Mouse (Mus musculus) gonadal fat pad, adult 2 months (tissue): ENCODE results near the gene Nmt1. TPM values are rescaled to one million over a fixed set of nuclear protein-coding genes. Genes with fewer than 3 reads are reported as not detected.
A peak's percentile ranks its signal among the peaks of the same experiment; 100 is the strongest.

ENCODE experiments used
- DNase-seq: peaks from one replicate; pipeline ENCODE4 v3.0.0-alpha.2; 2012; ENCODE audit warnings: low read depth
- polyA plus RNA-seq: library from polyadenylated mRNA; depleted of rRNA; stranded (reverse); fragments of >200 nt; gene quantifications from 2 replicates; pipeline ENCODE4 v1.2.3, GENCODE M21; 2012; rRNA removed

Nmt1 gene
- polyA plus RNA-seq, 1 experiment = 60.0 TPM

DNA sequence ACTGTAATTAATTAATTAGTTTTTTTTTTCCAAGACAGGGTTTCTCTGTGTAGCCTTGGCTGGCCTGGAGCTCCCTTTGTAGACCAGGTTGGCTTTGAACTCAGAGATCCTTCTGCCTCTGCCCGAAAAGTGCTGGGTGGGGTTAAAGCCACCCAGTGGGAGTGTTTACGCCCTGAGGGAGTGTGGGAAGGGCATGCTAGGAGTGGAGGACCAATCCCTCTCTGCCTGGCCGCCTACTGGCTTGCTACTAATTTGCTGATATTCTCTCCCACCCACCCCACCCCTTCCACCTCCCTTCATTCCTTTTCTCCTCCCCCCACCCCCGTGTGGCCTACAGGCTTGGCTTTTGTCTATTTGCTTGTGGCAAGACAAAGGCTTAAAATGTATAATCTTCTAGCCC lies 78.4 kb downstream of the Nmt1 start:
- no peak for DNase-seq

DNA sequence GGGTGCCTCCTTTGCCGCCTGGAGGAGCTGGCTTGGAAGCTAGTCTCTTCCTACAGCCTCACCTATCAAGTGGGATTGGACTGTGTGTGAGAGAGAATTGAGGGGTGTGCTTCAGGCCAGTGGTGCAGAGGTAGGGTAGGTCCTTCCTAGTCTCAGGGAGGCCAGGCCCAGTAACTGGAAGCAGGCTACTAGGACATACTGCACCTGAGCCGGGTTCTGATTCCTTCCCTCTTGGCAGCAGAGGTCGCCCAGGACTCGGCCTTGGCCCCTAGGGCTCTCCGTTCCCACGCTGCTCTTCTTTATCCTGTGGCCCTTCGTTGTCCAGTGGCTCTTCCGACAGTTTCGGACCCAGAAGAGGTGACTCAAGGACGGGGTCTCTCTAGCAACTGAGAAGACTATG lies 83.3 kb downstream of the Nmt1 start:
- DNase-seq = no peak

DNA sequence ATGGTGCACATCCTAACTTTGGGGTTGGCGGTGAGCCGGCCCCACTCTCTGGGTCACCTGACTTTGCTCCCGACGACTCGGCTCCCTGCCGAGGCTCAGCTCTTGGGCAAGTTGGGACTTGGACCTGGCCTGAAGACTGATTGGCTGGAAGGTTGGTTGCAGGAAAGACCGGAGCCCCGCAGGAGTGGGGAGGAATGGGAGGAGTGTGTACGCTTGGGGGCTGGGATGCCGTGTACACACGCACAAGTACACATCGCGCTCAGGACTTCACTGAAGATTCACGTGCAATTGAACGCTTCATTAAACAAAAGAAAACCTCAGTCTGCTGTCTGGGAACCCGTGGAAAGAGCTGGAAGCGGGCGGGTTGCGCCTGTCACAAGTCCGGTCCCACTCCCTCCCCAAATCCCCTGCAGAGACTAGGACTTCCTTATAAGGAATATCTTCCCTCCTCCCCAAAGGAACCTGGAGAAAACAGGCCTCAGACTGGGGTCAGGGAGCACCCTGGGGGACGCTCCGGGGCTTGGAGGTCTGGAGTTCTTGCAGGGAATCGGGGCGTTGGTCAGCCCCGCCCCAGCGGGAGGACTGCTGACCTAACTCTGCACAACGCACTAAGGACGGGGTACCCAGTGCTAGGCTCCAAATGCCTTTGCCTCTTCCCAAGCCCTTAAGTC lies 84.0 kb downstream of the Nmt1 start:
- no peak for DNase-seq

- no peak for DNase-seq
Measured at GRCm38 (mm10) chr11:103112552-103112912, 84.5 kb downstream of the Nmt1 start.

DNA sequence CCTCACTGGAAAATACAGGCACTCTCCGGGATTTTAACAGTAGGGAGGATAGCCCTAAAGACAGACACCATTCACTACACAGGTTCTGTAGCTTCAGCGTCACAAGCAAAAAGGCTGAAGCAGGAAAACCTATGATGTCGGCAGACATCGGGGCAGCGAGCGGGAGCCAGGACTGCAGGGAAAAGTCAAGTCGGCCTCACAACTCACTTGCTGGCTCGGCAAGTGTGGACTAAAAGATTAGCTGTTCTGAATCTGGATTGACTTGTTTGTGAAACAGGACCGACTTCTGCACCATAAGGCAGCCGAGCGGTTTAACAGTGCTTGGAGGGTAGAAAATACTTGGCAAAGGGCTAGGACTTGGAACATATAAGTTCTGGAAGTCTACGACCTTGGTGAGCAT lies 85.0 kb downstream of the Nmt1 start:
- no peak for DNase-seq

GRCm38 (mm10) chr11:103113771-103114170 lies 85.8 kb downstream of the Nmt1 start:
- DNase-seq = no peak

- DNase-seq = no peak
Measured at GRCm38 (mm10) chr11:103114270-103114943, 86.4 kb downstream of the Nmt1 start.

DNA sequence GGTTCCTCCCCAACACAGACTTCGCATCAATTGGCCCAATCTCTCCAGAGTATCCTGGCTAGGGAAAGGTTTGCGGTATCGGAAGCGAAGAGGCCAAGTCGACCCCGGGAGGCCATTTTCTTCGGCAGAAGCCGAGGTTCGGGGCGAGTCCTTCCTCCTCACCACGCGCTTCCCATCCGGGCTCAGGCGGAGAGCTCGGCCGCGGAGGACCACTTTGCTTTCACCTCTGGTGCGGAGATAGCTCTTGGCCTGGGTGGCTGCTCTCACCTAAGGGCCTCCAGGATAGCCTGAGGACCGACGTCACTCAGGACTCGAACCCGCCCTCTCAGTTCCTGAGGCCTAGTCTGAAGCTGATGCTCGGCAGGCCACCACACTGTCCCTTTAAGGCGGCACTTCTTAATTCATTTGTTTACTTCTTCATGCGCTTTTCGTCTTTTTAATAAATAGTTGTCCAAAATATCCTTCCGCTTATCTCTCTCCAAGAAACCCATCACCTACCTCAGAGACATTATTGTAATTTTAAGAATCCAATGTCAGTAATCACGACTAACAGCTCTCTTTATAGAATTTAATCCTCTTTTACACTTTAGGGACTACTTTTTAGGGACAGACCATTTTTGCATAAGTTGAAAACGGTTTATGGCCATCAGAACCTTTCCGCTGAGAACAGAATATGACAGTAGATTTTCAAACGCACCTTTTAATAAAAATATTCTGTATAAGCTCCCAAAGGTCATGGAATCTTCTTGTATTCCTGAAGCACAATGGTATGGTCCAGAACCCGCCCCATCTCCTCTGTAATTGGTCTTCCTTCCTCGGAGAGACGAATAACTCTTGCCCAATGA lies 87.4 kb downstream of the Nmt1 start:
- no peak for DNase-seq

DNA sequence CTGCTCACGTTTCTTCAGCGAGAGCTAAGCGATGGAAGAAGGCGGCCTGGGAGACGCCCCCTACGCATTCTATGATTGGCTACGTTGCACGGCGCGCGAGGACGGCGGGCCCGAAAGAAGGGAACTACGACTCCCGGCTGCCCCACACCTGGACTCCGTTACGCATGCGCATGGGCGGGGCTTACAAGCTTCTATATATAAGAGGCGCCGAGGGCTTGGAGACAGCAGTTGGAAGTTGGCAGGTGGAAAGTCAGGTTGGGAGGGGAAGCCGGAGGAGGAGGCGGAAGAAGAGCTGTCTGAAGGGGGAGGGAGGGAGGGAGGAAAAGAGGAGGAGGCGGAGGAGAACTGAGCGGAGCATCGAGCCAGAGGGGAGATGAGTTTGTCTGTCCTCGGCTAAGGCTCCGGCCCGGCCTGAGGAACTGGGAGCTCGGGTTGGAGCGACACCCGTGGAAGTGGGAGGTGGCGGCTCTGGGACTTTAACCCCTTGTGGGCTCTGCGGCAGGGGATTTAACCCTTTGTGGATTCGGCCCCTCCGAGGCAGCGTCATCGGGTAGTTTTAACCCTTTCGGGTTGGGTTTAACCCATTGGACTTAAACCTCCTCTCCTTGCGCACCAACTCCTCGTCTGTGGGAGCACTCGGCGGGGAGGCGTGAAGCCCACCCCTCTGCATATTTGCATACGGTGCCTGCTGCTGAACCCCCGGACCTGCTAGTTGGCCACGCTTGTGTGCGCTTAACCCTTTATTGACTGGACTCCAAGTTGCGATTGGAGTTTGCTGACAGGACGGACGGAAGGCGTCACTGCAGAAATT lies 88.2 kb downstream of the Nmt1 start, which contains the start of gene Hexim1:
Hexim1 (plus strand) TSS at position 224 of the 811 bp plus-strand sequence.
- peak; percentile 96 for DNase-seq

GRCm38 (mm10) chr11:103116959-103117590 lies 89.1 kb downstream of the Nmt1 start:
- DNase-seq = no peak

- DNase-seq = no peak
Measured at GRCm38 (mm10) chr11:103117591-103118009, 89.6 kb downstream of the Nmt1 start.

Other genes with a start within 250 kb of the Nmt1 start
- gene Gjc1, start 208.5 kb upstream of the Nmt1 start, polyA plus RNA-seq = 13.6 and 14.7 TPM in 2 replicates
- gene Higd1b, start 192.3 kb upstream of the Nmt1 start, polyA plus RNA-seq = 8.6 and 9.9 TPM in 2 replicates
- gene Eftud2, start 147.2 kb upstream of the Nmt1 start, polyA plus RNA-seq = 74.1 and 82.2 TPM in 2 replicates
- 0.71 and 0.73 TPM in 2 replicates for gene Ccdc103, start 147.0 kb upstream of the Nmt1 start, polyA plus RNA-seq
- gene Fam187a, start 143.0 kb upstream of the Nmt1 start, polyA plus RNA-seq = 0.08 and 0.16 TPM in 2 replicates
- 0.32 and 0.37 TPM in 2 replicates for gene Gfap, start 127.3 kb upstream of the Nmt1 start, polyA plus RNA-seq
- gene Kif18b, start 103.1 kb upstream of the Nmt1 start, polyA plus RNA-seq = 1.2 TPM in 2 replicates
- gene C1ql1, start 81.5 kb upstream of the Nmt1 start, polyA plus RNA-seq = 0.27 and 0.36 TPM in 2 replicates
- gene Dcakd, start 143 bp downstream of the Nmt1 start, polyA plus RNA-seq = 58.6 and 61.1 TPM in 2 replicates
- 25.5 and 30.4 TPM in 2 replicates for gene Plcd3, start 73.5 kb downstream of the Nmt1 start, polyA plus RNA-seq
- gene Acbd4, start 73.5 kb downstream of the Nmt1 start, polyA plus RNA-seq = 92.7 and 113 TPM in 2 replicates
- 16.3 and 21.3 TPM in 2 replicates for gene Hexim1, start 88.0 kb downstream of the Nmt1 start, polyA plus RNA-seq
- 6.9 and 7.8 TPM in 2 replicates for gene Hexim2, start 104.2 kb downstream of the Nmt1 start, polyA plus RNA-seq
- 6.7 and 10.1 TPM in 2 replicates for gene Fmnl1, start 142.9 kb downstream of the Nmt1 start, polyA plus RNA-seq
- 0.35 and 0.53 TPM in 2 replicates for gene 1700023F06Rik, start 180.4 kb downstream of the Nmt1 start, polyA plus RNA-seq
- 0.59 and 0.74 TPM in 2 replicates for gene Spata32, start 190.2 kb downstream of the Nmt1 start, polyA plus RNA-seq
- gene Map3k14, start 239.3 kb downstream of the Nmt1 start, polyA plus RNA-seq = 9.7 and 12.1 TPM in 2 replicates